In genomic region chrX:57277560-57278335, GRCm38 (mm10) we compare ENCODE assay signal across 12 mouse cellular contexts.
DNase-seq lines count a peak whose midpoint lies in the region; ATAC-seq and TF ChIP-seq lines count a peak whose summit lies in the region.
"Had no signal": no experiment of that assay in that cellular context is flagged by ENCODE, and none has a peak within 500 bp of the region (broad histone marks: within the 10 kb centered on the region; RNA-seq: fewer than 3 reads in every experiment).

No protein-coding gene starts in this region.

- no peak for TF ChIP-seq CTCF in hindbrain, postnatal 0 days (IDR thresholded peaks at IDR 0.05; ENCODE audit: low read depth)

- no peaks in the 10 kb centered on the region for H3K27me3 ChIP-seq in hindbrain, embryonic 14.5 days (ENCODE audit: control insufficient read depth, insufficient read depth, low read length)
- H3K27me3 ChIP-seq in hindbrain, postnatal 0 days (ENCODE audit: insufficient read depth, low read length): no peaks in the 10 kb centered on the region
- no peaks in the 10 kb centered on the region for H3K27me3 ChIP-seq in embryonic facial prominence, embryonic 14.5 days (replicated peaks; ENCODE audit: control insufficient read depth, insufficient read depth, low read length)

- no peaks in the 10 kb centered on the region for H3K4me1 ChIP-seq in hindbrain, embryonic 14.5 days (replicated peaks; ENCODE audit: control insufficient read depth, insufficient read depth, low read length)
- no peaks in the 10 kb centered on the region for H3K4me1 ChIP-seq in hindbrain, postnatal 0 days (ENCODE audit: insufficient read depth, low read length)
- H3K4me1 ChIP-seq in embryonic facial prominence, embryonic 14.5 days (ENCODE audit: control insufficient read depth, insufficient read depth, low read length): no peaks in the 10 kb centered on the region
- H3K4me1 ChIP-seq: limb, embryonic 10.5 days had no signal

- H3K4me2 ChIP-seq in hindbrain, embryonic 14.5 days (replicated peaks): no peak overlapping the region
- H3K4me2 ChIP-seq in hindbrain, postnatal 0 days (ENCODE audit: low read depth, low read length): no peak overlapping the region
- no peak overlapping the region for H3K4me2 ChIP-seq in embryonic facial prominence, embryonic 14.5 days (ENCODE audit: low read depth, low read length)

- H3K9ac ChIP-seq in hindbrain, embryonic 14.5 days: no peak overlapping the region
- no peak overlapping the region for H3K9ac ChIP-seq in hindbrain, postnatal 0 days (replicated peaks; ENCODE audit: low read length)
- H3K9ac ChIP-seq in embryonic facial prominence, embryonic 14.5 days (ENCODE audit: low read depth, low read length): no peak overlapping the region

- ATAC-seq in hindbrain, embryonic 14.5 days (ENCODE audit: low FRiP score): peak; percentile 46; the same call in 1 of the 2 replicates
- ATAC-seq in hindbrain, postnatal 0 days: no peak
- no peak for ATAC-seq in embryonic facial prominence, embryonic 14.5 days (ENCODE audit: low read depth)

- H3K9me3 ChIP-seq in hindbrain, embryonic 14.5 days (ENCODE audit: control insufficient read depth, low read length): no peaks in the 10 kb centered on the region
- H3K9me3 ChIP-seq in hindbrain, postnatal 0 days (ENCODE audit: low read length): no peaks in the 10 kb centered on the region
- no peaks in the 10 kb centered on the region for H3K9me3 ChIP-seq in embryonic facial prominence, embryonic 14.5 days (ENCODE audit: control insufficient read depth, low read length)
- H3K9me3 ChIP-seq: limb, embryonic 10.5 days had no signal

- no peak overlapping the region for H3K4me3 ChIP-seq in hindbrain, embryonic 14.5 days (replicated peaks; ENCODE audit: low read length)
- H3K4me3 ChIP-seq in hindbrain, postnatal 0 days (ENCODE audit: low read length): no peak overlapping the region
- no peak overlapping the region for H3K4me3 ChIP-seq in embryonic facial prominence, embryonic 14.5 days (ENCODE audit: low read depth, low read length)
- H3K4me3 ChIP-seq: limb, embryonic 10.5 days had no signal

- 47% methylated on average over 6 of the region's 6 CpGs for WGBS in hindbrain, embryonic 14.5 days
- 44% methylated on average over 6 of the region's 6 CpGs for WGBS in hindbrain, postnatal 0 days
- WGBS in embryonic facial prominence, embryonic 14.5 days: 39% methylated on average over 6 of the region's 6 CpGs

- H3K36me3 ChIP-seq in hindbrain, embryonic 14.5 days (replicated peaks; ENCODE audit: control insufficient read depth, insufficient read depth): no peaks in the 10 kb centered on the region
- no peaks in the 10 kb centered on the region for H3K36me3 ChIP-seq in hindbrain, postnatal 0 days (ENCODE audit: insufficient read depth, low read length)
- H3K36me3 ChIP-seq in embryonic facial prominence, embryonic 14.5 days (ENCODE audit: control insufficient read depth, insufficient read depth, low read length): no peaks in the 10 kb centered on the region
- H3K36me3 ChIP-seq: limb, embryonic 10.5 days had no signal

- H3K27ac ChIP-seq in hindbrain, embryonic 14.5 days: no peak overlapping the region
- H3K27ac ChIP-seq in hindbrain, postnatal 0 days: no peak overlapping the region
- no peak overlapping the region for H3K27ac ChIP-seq in embryonic facial prominence, embryonic 14.5 days (replicated peaks; ENCODE audit: low read depth, low read length)
- H3K27ac ChIP-seq: kidney, postnatal 0 days; limb, embryonic 10.5 days had no signal

- no peak for DNase-seq in hindbrain, embryonic 14.5 days (ENCODE audit: low spot score)
- DNase-seq in hindbrain, postnatal 0 days (ENCODE audit: low spot score): no peak
- DNase-seq in Muller cell, postnatal 12 days (ENCODE audit: inconsistent ontology term): peak; percentile 16
- peak; percentile 8 for DNase-seq in embryonic facial prominence, embryonic 14.5 days (ENCODE audit: low spot score)
- peak; percentile 34 to 51 for DNase-seq in heart, postnatal 36 days
- DNase-seq in thymus, postnatal 14 days: no peak
- no peak for DNase-seq in cerebellum, postnatal 4 days (ENCODE audit: low spot score in 2 of 2)
- no peak for DNase-seq in thymus, postnatal 4 days
- DNase-seq: embryo, embryonic 11 days; right cerebral cortex, postnatal 25 days had no signal

- intact Hi-C loops in heart, postnatal 36 days (cut with DNase I): no loop called here

Comparison
In these comparisons a context has a peak if more than half of its experiments do, and no peak if none do; other contexts are left out.
1. DNase-seq: peak in Muller cell, postnatal 12 days (single experiment), embryonic facial prominence, embryonic 14.5 days (single experiment) and heart, postnatal 36 days (2 of 2); none in hindbrain, embryonic 14.5 days (single experiment), hindbrain, postnatal 0 days (single experiment), thymus, postnatal 14 days (single experiment), cerebellum, postnatal 4 days (0 of 2) and thymus, postnatal 4 days (single experiment).